In the genomic region with DNA sequence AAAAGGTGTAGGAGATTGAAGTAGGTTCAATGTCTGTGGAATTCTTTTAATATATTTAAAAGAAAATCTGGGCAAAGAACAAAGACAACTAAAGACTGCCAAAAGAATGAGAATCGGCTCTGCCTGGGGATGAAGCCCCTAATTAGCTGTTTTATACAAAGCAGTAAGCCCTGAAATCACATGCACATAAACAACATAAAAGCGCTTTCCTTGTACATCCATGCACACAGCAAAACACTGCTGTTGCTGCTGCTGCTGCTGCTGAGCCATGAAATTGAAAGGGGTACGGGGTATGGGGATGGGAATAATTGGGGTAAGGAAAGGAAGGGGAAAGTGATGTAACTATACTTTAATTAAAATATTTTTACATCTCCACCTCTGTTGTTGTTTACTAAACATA, we compare ENCODE assay signal across 17 mouse cellular contexts.
DNase-seq lines count a peak whose midpoint lies in the region; ATAC-seq and TF ChIP-seq lines count a peak whose summit lies in the region.
"Had no signal": no experiment of that assay in that cellular context is flagged by ENCODE, and none has a peak within 500 bp of the region (broad histone marks: within the 10 kb centered on the region; RNA-seq: fewer than 3 reads in every experiment).

No protein-coding gene starts in this region.

- no peak overlapping the region for H3K9ac ChIP-seq in forebrain, embryonic 12.5 days
- H3K9ac ChIP-seq in forebrain, embryonic 13.5 days = no peak overlapping the region
- no peak overlapping the region for H3K9ac ChIP-seq in forebrain, embryonic 15.5 days (replicated peaks)
- no peak overlapping the region for H3K9ac ChIP-seq in intestine, postnatal 0 days (ENCODE audit: low read depth, low read length)
- H3K9ac ChIP-seq: embryonic facial prominence, embryonic 12.5 days had no signal

- no peak for TF ChIP-seq CTCF in intestine, postnatal 0 days (IDR thresholded peaks at IDR 0.05; ENCODE audit: low read depth)

- no peak overlapping the region for H3K27ac ChIP-seq in forebrain, embryonic 12.5 days
- H3K27ac ChIP-seq in forebrain, embryonic 10.5 days = no peak overlapping the region
- no peak overlapping the region for H3K27ac ChIP-seq in forebrain, embryonic 13.5 days
- H3K27ac ChIP-seq in forebrain, embryonic 15.5 days (replicated peaks) = no peak overlapping the region
- H3K27ac ChIP-seq in intestine, postnatal 0 days (ENCODE audit: low read depth, low read length) = no peak overlapping the region
- H3K27ac ChIP-seq: embryonic facial prominence, embryonic 10.5 days; embryonic facial prominence, embryonic 12.5 days had no signal

- no peaks in the 10 kb centered on the region for H3K36me3 ChIP-seq in forebrain, embryonic 12.5 days (replicated peaks)
- H3K36me3 ChIP-seq in forebrain, embryonic 10.5 days (replicated peaks) = no peaks in the 10 kb centered on the region
- no peaks in the 10 kb centered on the region for H3K36me3 ChIP-seq in forebrain, embryonic 13.5 days (ENCODE audit: poor library complexity, severe bottlenecking)
- H3K36me3 ChIP-seq in forebrain, embryonic 15.5 days = no peaks in the 10 kb centered on the region
- no peaks in the 10 kb centered on the region for H3K36me3 ChIP-seq in intestine, postnatal 0 days (ENCODE audit: control insufficient read depth, insufficient read depth)
- H3K36me3 ChIP-seq: embryonic facial prominence, embryonic 10.5 days; embryonic facial prominence, embryonic 12.5 days had no signal

- ATAC-seq in forebrain, embryonic 12.5 days (ENCODE audit: low FRiP score) = peak; percentile 41; the same call in 1 of the 2 replicates
- peak; percentile 82 for ATAC-seq in forebrain, embryonic 13.5 days
- peak; percentile 75; the same call in 1 of the 2 replicates for ATAC-seq in forebrain, embryonic 15.5 days (replicated peaks)
- no peak for ATAC-seq in granulocyte monocyte progenitor cell, adult 5-6 weeks (replicated peaks; ENCODE audit: poor library complexity, severe bottlenecking)
- ATAC-seq in intestine, postnatal 0 days = no peak

- no peaks in the 10 kb centered on the region for H3K9me3 ChIP-seq in forebrain, embryonic 12.5 days
- H3K9me3 ChIP-seq in forebrain, embryonic 10.5 days = no peaks in the 10 kb centered on the region
- no peaks in the 10 kb centered on the region for H3K9me3 ChIP-seq in forebrain, embryonic 13.5 days (replicated peaks)
- 0 out of 2 replicates have a peak, but pooled peaks cover 7% of the 10 kb centered on the region for H3K9me3 ChIP-seq in forebrain, embryonic 15.5 days
- H3K9me3 ChIP-seq in intestine, postnatal 0 days (ENCODE audit: control insufficient read depth) = no peaks in the 10 kb centered on the region
- H3K9me3 ChIP-seq: embryonic facial prominence, embryonic 10.5 days; embryonic facial prominence, embryonic 12.5 days had no signal

- H3K27me3 ChIP-seq in forebrain, embryonic 12.5 days = no peaks in the 10 kb centered on the region
- no peaks in the 10 kb centered on the region for H3K27me3 ChIP-seq in forebrain, embryonic 10.5 days (ENCODE audit: poor library complexity, severe bottlenecking)
- no peaks in the 10 kb centered on the region for H3K27me3 ChIP-seq in forebrain, embryonic 13.5 days
- H3K27me3 ChIP-seq in forebrain, embryonic 15.5 days = no peaks in the 10 kb centered on the region
- no peaks in the 10 kb centered on the region for H3K27me3 ChIP-seq in intestine, postnatal 0 days (replicated peaks; ENCODE audit: control insufficient read depth, insufficient read depth, low read length)
- H3K27me3 ChIP-seq: embryonic facial prominence, embryonic 12.5 days had no signal

- H3K4me2 ChIP-seq in forebrain, embryonic 12.5 days = no peak overlapping the region
- H3K4me2 ChIP-seq in forebrain, embryonic 13.5 days = no peak overlapping the region
- H3K4me2 ChIP-seq in forebrain, embryonic 15.5 days (replicated peaks) = no peak overlapping the region
- no peak overlapping the region for H3K4me2 ChIP-seq in intestine, postnatal 0 days (replicated peaks; ENCODE audit: low read depth)
- H3K4me2 ChIP-seq: embryonic facial prominence, embryonic 12.5 days had no signal

- DNase-seq in forebrain, embryonic 10.5 days (ENCODE audit: extremely low spot score, low spot score) = no peak
- no peak for DNase-seq in thymus, postnatal 14 days
- DNase-seq: adrenal gland, adult 2 months; adrenal gland, postnatal 10 days; adrenal gland, postnatal 25 days; cerebellum, adult 11-12 months; cerebellum, adult 2 months; cerebellum, adult 9-10 months; cerebellum, postnatal 10 days; cerebellum, postnatal 25 days had no signal

- no peaks in the 10 kb centered on the region for H3K4me1 ChIP-seq in forebrain, embryonic 12.5 days
- 0 out of 2 replicates have a peak, but pooled peaks cover 6% of the 10 kb centered on the region for H3K4me1 ChIP-seq in forebrain, embryonic 10.5 days
- peaks cover 5% of the 10 kb centered on the region; the same call in 1 of the 2 replicates for H3K4me1 ChIP-seq in forebrain, embryonic 13.5 days
- peaks cover 9% of the 10 kb centered on the region; the same call in 1 of the 2 replicates for H3K4me1 ChIP-seq in forebrain, embryonic 15.5 days
- no peaks in the 10 kb centered on the region for H3K4me1 ChIP-seq in intestine, postnatal 0 days (replicated peaks; ENCODE audit: control insufficient read depth, insufficient read depth, low read length)
- H3K4me1 ChIP-seq: embryonic facial prominence, embryonic 10.5 days; embryonic facial prominence, embryonic 12.5 days had no signal

- no peak overlapping the region for H3K4me3 ChIP-seq in forebrain, embryonic 12.5 days (replicated peaks)
- H3K4me3 ChIP-seq in forebrain, embryonic 10.5 days = no peak overlapping the region
- no peak overlapping the region for H3K4me3 ChIP-seq in forebrain, embryonic 13.5 days
- H3K4me3 ChIP-seq in forebrain, embryonic 15.5 days = no peak overlapping the region
- H3K4me3 ChIP-seq in intestine, postnatal 0 days (ENCODE audit: low read depth, low read length) = no peak overlapping the region
- H3K4me3 ChIP-seq: embryonic facial prominence, embryonic 10.5 days; embryonic facial prominence, embryonic 12.5 days had no signal

- WGBS in forebrain, embryonic 12.5 days = 29% methylated on average over 3 of the region's 3 CpGs
- WGBS in forebrain, embryonic 10.5 days = 62% methylated on average over 3 of the region's 3 CpGs
- WGBS in forebrain, embryonic 13.5 days = 23% methylated on average over 3 of the region's 3 CpGs
- 18% methylated on average over 3 of the region's 3 CpGs for WGBS in forebrain, embryonic 15.5 days
- 85% methylated on average over 3 of the region's 3 CpGs for WGBS in intestine, postnatal 0 days

Comparison
In these comparisons a context has a peak if more than half of its experiments do, and no peak if none do; other contexts are left out.
1. ATAC-seq: peak in forebrain, embryonic 12.5 days (single experiment), forebrain, embryonic 13.5 days (single experiment) and forebrain, embryonic 15.5 days (single experiment); none in granulocyte monocyte progenitor cell, adult 5-6 weeks (single experiment) and intestine, postnatal 0 days (single experiment).